Mouse (Mus musculus): ENCODE measurements at regions not wholly inside any gene's neighbourhood (a gene's known extent, or its start where the extent isn't known, plus 50 kb on each side); places are given as distances from the start of the nearest gene placed in this dataset.

- peak; percentile 58 to 67 for DNase-seq
Measured at GRCm38 (mm10) chr10:66864161-66864862, 231.6 kb upstream of the Jmjd1c start.

DNA sequence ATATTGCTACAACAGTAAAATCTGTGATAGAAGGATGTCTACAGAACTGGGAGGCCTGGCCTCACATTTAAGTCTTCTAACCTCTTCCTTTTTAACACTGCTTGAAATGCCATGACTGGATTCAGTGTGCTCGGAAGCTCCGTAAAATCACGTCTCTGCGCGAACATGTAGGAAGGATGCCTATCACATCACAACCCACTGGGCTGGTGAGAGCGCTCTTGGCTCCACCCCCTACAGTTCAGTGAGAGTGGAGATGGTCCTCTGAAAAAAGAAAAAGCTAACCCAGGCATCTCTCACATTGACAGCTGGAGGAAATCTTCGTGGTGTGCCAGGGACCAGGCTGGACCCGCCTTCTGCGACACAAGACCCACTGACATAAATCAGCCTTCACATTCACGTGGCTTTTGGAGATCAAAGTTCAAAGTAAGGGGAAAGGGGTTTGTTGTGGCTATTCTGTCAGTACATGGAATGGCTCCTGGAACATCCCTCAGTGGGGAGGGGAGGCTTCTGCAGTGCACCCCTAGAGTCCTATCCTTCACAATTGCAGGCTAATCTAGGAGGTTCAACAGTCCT lies 230.8 kb upstream of the Jmjd1c start:
- peak; percentile 8 to 13 for DNase-seq

- no peak for DNase-seq
Measured at GRCm38 (mm10) chr10:66871133-66871664, 224.7 kb upstream of the Jmjd1c start.

GRCm38 (mm10) chr10:66871673-66872072 lies 224.3 kb upstream of the Jmjd1c start:
- DNase-seq, result no peak

DNA sequence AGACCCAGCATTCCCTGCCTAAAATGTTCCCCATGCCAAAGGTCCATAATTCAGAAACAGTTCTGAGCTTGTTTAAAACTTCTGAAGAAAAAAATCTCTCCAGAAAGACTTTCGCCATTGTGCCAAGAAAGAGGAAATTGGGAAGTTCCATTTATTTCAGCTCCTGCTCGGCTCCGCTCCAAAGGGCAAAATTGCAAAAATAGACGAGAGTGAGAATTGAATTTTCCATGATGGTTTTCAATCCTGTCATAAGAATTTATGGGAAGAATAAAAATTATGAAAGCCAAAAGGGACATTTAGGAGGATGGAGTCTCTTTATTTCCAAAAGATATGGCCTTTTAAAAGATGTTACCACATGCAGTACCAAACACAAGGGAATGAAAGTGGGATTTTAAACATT lies 222.5 kb upstream of the Jmjd1c start:
- DNase-seq, result peak in 1 of 2 experiments; percentile 16

DNA sequence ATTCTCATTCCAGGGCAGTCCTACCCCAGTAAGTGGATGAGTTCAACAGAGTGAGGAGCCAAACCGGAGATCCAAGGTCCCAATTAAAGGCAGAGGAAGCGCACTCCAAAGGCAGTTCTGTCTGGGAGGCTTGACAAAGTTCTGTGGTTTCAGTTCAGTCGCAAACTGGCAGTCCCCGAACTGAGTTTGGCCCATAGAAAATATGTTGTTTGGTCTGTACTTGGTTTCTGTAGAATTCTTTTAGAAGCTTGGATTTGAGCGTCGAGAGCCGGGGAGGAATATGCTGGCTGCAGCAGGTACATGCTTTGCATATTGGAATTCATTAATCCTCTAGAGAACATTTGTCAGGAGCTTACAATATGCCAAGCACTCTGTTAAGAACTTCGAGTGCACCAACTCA lies 216.9 kb upstream of the Jmjd1c start:
- no peak for DNase-seq

DNA sequence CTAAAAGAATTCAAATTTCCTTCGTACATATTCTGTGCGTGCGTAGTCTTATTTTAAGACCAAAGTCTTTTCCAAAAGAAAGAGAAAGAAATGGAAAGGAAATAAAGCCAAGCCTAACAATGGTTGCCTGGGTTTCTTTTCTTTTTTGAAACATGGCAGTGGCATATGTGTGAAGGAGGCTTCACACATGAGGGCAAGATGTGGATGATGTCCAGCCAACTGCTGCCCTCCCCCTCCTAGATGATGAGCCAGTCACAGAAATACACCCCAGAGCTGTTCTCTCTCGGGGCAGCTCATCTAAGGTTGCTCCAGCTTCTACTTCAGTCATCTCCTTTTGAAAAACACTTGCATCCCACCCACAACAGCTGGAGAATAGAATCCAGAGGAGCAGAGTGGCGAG lies 213.1 kb upstream of the Jmjd1c start:
- DNase-seq, result no peak

DNA sequence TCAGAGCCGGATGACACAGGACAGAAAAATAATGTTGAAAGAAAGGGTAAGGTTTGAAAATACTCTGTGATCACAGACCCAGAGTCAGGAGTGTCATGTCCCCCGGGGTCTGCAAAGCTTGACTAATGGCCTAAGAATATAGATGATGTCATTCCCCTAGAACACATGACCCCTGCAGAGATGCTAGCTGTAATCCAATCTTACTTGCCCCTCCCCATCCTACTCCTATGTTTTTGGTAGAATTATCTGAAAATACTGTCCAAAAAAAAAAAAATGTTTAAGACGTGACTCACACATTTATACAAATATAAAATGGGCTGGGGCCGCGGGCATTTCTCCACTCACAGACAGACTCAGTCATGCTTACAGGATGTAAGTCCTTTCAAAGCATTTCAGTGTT lies 210.3 kb upstream of the Jmjd1c start:
- no peak for DNase-seq

GRCm38 (mm10) chr10:66889786-66890555 lies 206.0 kb upstream of the Jmjd1c start:
- DNase-seq, result no peak

DNA sequence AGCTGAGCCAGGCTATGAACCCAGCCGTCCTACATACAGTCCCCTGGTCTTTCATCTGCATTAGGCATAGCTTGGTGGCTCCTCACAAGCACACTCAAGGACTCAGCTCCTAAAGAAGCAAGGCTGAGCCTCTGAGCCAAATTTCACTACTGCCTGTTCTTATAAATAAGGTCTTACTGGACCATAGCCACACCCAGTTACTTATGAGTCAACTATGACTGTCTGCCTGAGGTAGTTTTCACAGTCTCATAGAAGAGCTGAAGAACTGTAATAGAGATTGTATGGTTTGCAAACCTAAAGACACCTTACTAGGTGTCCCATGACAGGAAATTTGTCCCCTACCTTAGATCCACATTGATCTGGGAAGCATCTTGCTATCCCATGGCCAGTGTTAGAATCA lies 204.1 kb upstream of the Jmjd1c start:
- no peak for DNase-seq

DNA sequence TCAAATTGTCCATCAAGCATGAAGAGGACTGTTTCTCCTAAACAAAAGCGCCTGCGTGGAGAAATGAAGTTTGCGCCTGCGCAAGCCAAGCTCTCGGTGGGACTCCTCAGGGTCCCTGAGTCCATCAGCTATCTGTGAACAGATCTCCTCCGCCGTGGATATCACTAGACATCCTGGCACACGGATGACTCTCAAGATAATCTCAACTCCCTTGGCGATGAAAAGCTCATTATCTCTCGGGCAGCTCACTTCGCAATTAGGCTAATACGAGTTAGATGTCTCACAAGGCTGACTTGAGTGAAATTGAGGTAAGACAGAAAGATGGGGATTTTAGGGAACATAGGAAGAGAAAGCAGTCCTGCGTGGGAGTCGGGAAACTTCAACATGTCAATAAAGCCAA lies 202.1 kb upstream of the Jmjd1c start:
- no peak for DNase-seq

DNA sequence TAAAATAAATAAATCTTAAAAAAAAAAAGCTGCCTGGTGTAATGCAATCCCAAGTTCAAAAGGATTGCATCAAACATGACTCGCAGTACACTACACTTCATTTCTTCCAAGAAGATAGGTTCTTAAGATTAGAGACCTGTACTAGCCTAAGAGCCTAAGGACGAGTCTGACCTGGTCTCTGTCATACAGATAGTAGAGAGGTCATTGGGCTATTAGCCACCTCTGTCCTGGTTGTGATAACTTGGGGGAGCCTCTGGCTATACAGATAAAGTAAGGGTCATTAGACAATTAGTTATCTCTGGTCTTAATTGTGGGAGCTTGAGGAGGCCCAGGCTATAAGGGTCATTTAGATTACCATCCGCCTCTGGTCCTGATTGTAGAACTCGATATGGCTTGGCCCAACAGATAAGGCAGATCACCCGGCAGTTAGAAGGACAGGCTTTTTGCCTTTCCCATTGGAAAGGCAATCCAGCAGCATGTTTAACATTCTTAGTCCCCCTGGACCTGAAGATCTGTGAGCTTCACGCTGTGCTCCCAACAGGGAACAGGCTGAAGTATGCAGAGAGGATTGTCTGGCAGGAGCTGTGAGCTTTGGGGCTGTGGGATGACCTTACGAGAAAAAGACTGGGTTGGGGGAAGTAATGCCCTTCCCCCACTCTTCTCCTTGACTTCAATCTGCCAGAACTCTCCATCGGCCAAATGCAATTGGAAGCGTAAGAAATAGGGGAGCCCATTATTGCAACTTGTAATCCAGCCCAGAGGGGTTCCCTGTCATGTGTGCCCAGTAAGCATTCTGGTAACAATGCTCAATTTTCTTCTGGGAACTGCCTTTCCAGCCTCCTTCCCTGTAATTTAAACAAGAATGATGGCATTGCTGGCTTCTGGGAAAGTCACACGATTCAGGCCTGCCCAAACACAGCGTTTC lies 199.0 kb upstream of the Jmjd1c start:
- DNase-seq, result no peak

DNA sequence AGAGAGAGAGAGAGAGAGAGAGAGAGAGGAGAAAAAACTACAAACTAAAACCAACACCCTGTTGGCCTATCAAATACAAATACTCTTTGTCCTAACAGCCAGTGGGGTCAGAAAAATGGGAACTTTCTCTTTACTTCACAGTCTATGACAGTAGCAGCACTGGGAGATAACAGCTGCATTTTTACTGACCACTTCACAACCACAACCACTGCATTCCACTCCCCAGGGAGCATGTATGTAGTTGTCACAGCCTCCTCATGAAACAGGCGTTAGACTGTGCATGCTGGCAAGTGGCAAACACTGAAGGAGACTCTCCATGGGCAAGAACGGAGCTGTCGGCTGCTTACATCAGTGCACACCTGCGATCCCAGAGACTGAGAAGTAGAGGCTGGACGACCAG lies 196.2 kb upstream of the Jmjd1c start:
- no peak for DNase-seq

DNA sequence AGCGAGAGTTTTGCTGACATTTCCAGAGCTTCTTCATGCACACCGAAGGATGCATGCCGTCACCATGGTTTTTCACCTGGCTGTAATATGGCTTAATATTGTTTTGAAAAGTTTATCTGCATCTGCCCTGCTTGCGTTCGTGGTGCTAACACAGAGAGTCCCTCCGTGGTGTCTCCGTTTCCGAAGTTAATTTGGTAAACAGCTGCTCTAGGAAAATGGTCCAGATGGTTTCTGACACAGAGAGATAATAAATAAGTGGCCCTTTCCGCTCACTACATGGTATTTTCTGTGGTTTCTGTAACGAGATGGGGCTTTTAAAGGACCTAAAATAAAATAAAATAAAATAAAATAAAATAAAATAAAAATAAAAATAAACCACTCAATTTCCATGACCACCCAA lies 195.1 kb upstream of the Jmjd1c start:
- DNase-seq, result no peak

- no peak for DNase-seq
Measured at GRCm38 (mm10) chr10:66901873-66902272, 194.1 kb upstream of the Jmjd1c start.

GRCm38 (mm10) chr10:66904552-66905367 lies 191.2 kb upstream of the Jmjd1c start:
- DNase-seq, result no peak

DNA sequence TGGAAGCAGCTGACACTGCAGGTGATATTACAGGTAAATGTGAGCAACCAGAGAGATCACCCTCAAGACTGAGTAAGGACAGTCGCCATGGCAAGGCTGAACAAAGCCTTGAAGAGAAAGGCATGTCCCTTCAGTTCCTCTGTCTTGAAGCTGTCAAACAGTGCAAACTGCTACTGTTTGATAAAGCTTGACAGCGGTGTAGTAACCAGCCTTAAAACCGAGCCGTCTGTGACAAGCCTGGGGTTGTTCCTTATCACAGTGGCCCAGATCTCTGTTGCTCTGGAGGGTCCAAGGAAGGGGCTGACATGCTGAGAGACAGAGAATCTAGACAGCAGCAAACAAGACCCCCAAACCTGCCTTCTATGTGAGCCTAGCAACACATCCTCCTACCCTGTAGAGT lies 188.1 kb upstream of the Jmjd1c start:
- DNase-seq, result no peak

GRCm38 (mm10) chr10:66909204-66909889 lies 186.6 kb upstream of the Jmjd1c start:
- DNase-seq, result peak; percentile 69 to 79

- DNase-seq, result peak; percentile 64 to 68
Measured at GRCm38 (mm10) chr10:66909905-66910681, 185.8 kb upstream of the Jmjd1c start.

GRCm38 (mm10) chr10:66911261-66911911 lies 184.5 kb upstream of the Jmjd1c start:
- peak; percentile 73 to 85 for DNase-seq
